Mouse (Mus musculus): ENCODE measurements at regions not wholly inside any gene's neighbourhood (a gene's known extent, or its start where the extent isn't known, plus 50 kb on each side); places are given as distances from the start of the nearest gene placed in this dataset.
A peak's percentile ranks its signal among the peaks of the same experiment; 100 is the strongest.

DNA sequence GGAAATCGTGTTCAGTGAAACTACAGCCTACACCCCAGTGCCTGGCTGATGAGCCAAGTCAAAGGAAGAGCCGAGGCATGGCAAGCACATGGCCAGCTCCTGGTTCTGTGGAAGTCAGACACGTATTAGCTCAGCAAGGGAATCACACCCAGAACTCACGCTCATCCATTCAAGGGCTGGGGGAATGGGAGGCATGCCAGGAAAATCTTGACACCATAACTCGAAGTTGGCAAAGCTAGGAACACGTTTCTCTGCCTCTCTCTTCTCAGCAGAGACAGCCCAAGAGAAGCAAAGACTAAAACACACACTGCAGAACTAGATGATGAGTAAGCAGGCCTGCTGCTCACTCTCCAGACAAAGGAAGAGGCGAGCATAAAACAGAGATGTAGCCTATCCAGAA lies 53.5 kb upstream of the Ypel5 start:
- 59% methylated on average over 7 of the region's 7 CpGs for WGBS
- no peaks in the 10 kb centered on the region for H3K36me3 ChIP-seq (ENCODE audit: control insufficient read depth, insufficient read depth, low read length)
- ATAC-seq (ENCODE audit: low FRiP score, low read depth) (no peak), DNase-seq (ENCODE audit: low spot score) (no peak)
- no peak overlapping the region for H3K4me2 ChIP-seq (replicated peaks; ENCODE audit: low read depth, low read length, severe bottlenecking)
- TF ChIP-seq POLR2A (IDR thresholded peaks at IDR 0.05; ENCODE audit: borderline replicate concordance, extremely low read depth, insufficient read depth, insufficient read length), result no peak
- no peaks in the 10 kb centered on the region for H3K4me1 ChIP-seq (ENCODE audit: control insufficient read depth, insufficient read depth, low read length)
- no peaks in the 10 kb centered on the region for H3K9me3 ChIP-seq (ENCODE audit: control insufficient read depth, low read length)
- no peaks in the 10 kb centered on the region for H3K27me3 ChIP-seq (ENCODE audit: control insufficient read depth, insufficient read depth, low read length)
- no peak overlapping the region for H3K9ac ChIP-seq (ENCODE audit: low read depth, low read length, severe bottlenecking)
- H3K27ac ChIP-seq (replicated peaks; ENCODE audit: low read depth, low read length), result no peak overlapping the region
- H3K4me3 ChIP-seq (replicated peaks; ENCODE audit: low read length), result no peak overlapping the region

DNA sequence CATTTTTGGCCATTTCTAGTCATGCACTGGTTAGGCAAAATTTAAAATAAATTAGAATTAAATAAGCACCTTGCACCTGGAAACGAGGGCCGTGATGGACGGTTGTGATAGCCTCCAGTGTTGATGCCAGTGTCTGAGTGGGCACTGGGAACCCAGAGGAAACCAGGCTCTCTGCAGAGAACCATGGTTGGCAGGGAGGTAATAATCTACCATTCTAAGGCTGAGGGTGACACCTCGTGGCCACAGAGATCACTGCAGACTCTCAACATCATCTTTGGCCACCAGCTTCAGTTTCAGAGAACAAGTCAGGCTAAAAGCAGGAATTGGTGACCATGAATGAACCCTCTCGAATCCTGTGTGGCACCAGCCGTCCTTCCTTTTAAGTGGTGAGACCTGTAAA lies 54.5 kb upstream of the Ypel5 start:
- TF ChIP-seq POLR2A (IDR thresholded peaks at IDR 0.05; ENCODE audit: borderline replicate concordance, extremely low read depth, insufficient read depth, insufficient read length), result no peak
- H3K4me3 ChIP-seq (replicated peaks; ENCODE audit: low read length), result no peak overlapping the region
- ATAC-seq (ENCODE audit: low FRiP score, low read depth) (no peak), DNase-seq (ENCODE audit: low spot score) (peak; percentile 64)
- H3K4me2 ChIP-seq (replicated peaks; ENCODE audit: low read depth, low read length, severe bottlenecking), result no peak overlapping the region
- no peaks in the 10 kb centered on the region for H3K27me3 ChIP-seq (ENCODE audit: control insufficient read depth, insufficient read depth, low read length)
- H3K27ac ChIP-seq (replicated peaks; ENCODE audit: low read depth, low read length), result no peak overlapping the region
- H3K36me3 ChIP-seq (ENCODE audit: control insufficient read depth, insufficient read depth, low read length), result no peaks in the 10 kb centered on the region
- no peak overlapping the region for H3K9ac ChIP-seq (ENCODE audit: low read depth, low read length, severe bottlenecking)
- WGBS, result 20% methylated on average over 6 of the region's 6 CpGs
- no peaks in the 10 kb centered on the region for H3K4me1 ChIP-seq (ENCODE audit: control insufficient read depth, insufficient read depth, low read length)
- H3K9me3 ChIP-seq (ENCODE audit: control insufficient read depth, low read length), result no peaks in the 10 kb centered on the region

DNA sequence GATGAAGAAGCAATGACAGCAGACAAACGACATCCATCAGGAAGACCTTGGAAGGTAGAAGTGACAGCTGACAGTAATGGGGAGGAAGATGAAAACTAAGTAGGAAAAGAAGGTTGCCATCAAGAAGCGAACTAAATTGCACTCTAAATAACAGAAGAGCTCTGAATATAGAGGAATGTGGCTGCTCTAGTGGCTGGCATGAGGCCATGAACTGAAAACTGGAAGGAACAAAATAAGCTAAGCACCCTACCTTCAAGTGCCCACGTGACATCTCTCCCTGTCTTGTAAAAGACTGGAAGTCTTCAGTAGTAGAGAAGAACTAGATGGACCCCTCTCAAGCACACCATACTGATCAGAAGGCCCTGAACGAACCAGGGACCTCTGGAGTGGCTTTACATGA lies 68.0 kb upstream of the Ypel5 start:
- Histone ChIP-seq H3K4me1 (ENCODE audit: control insufficient read depth, insufficient read depth, low read length) (no peaks in the 10 kb centered on the region), H3K9ac (ENCODE audit: low read depth, low read length, severe bottlenecking) (no peak overlapping the region), H3K27me3 (ENCODE audit: control insufficient read depth, insufficient read depth, low read length) (no peaks in the 10 kb centered on the region), H3K36me3 (ENCODE audit: control insufficient read depth, insufficient read depth, low read length) (no peaks in the 10 kb centered on the region), H3K27ac (replicated peaks; ENCODE audit: low read depth, low read length) (no peak overlapping the region), H3K4me2 (replicated peaks; ENCODE audit: low read depth, low read length, severe bottlenecking) (no peak overlapping the region), H3K9me3 (ENCODE audit: control insufficient read depth, low read length) (no peaks in the 10 kb centered on the region), H3K4me3 (replicated peaks; ENCODE audit: low read length) (no peak overlapping the region)
- DNase-seq (ENCODE audit: low spot score), result no peak
- WGBS, result 74% methylated on average over 4 of the region's 4 CpGs
- ATAC-seq (ENCODE audit: low FRiP score, low read depth), result no peak
- TF ChIP-seq POLR2A (IDR thresholded peaks at IDR 0.05; ENCODE audit: borderline replicate concordance, extremely low read depth, insufficient read depth, insufficient read length), result no peak

- no peak for TF ChIP-seq POLR2A (IDR thresholded peaks at IDR 0.05; ENCODE audit: borderline replicate concordance, extremely low read depth, insufficient read depth, insufficient read length)
- no peaks in the 10 kb centered on the region for H3K36me3 ChIP-seq (ENCODE audit: control insufficient read depth, insufficient read depth, low read length)
- no peak overlapping the region for H3K4me2 ChIP-seq (replicated peaks; ENCODE audit: low read depth, low read length, severe bottlenecking)
- H3K27me3 ChIP-seq (ENCODE audit: control insufficient read depth, insufficient read depth, low read length), result no peaks in the 10 kb centered on the region
- H3K4me1 ChIP-seq (ENCODE audit: control insufficient read depth, insufficient read depth, low read length), result no peaks in the 10 kb centered on the region
- ATAC-seq (ENCODE audit: low FRiP score, low read depth) (no peak), DNase-seq (ENCODE audit: low spot score) (no peak)
- WGBS, result 72% methylated on average over 3 of the region's 3 CpGs
- no peak overlapping the region for H3K9ac ChIP-seq (ENCODE audit: low read depth, low read length, severe bottlenecking)
- H3K9me3 ChIP-seq (ENCODE audit: control insufficient read depth, low read length), result no peaks in the 10 kb centered on the region
- no peak overlapping the region for H3K27ac ChIP-seq (replicated peaks; ENCODE audit: low read depth, low read length)
- H3K4me3 ChIP-seq (replicated peaks; ENCODE audit: low read length), result no peak overlapping the region
These were observed 75.3 kb upstream of the Ypel5 start for GRCm38 (mm10) chr17:72760937-72761336.

DNA sequence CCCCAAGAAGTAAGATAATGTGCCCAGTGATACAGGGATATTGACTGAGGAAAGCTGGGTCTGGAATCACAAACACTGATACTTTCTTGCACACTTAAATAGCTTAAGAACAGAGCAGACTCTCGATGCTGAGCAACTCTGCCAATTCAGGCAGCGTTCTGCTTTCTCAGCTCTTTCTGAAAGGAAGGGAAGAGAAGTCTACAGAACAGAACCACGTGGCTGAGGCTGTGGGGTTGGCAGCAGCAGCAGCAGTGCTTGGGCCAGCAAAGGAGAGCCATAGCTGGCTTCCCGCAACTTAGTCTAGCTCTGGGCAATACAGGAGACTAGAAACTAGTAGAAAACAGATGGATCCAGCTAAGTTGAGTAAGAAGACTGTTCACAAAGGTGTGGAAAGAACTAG lies 89.8 kb upstream of the Ypel5 start:
- H3K9ac ChIP-seq (ENCODE audit: low read depth, low read length, severe bottlenecking), result no peak overlapping the region
- no peaks in the 10 kb centered on the region for H3K36me3 ChIP-seq (ENCODE audit: control insufficient read depth, insufficient read depth, low read length)
- H3K9me3 ChIP-seq (ENCODE audit: control insufficient read depth, low read length), result no peaks in the 10 kb centered on the region
- WGBS, result 60% methylated on average over 4 of the region's 4 CpGs
- DNase-seq (ENCODE audit: low spot score) (no peak), ATAC-seq (ENCODE audit: low FRiP score, low read depth) (no peak)
- H3K4me2 ChIP-seq (replicated peaks; ENCODE audit: low read depth, low read length, severe bottlenecking), result no peak overlapping the region
- H3K27me3 ChIP-seq (ENCODE audit: control insufficient read depth, insufficient read depth, low read length), result no peaks in the 10 kb centered on the region
- no peak overlapping the region for H3K27ac ChIP-seq (replicated peaks; ENCODE audit: low read depth, low read length)
- no peak overlapping the region for H3K4me3 ChIP-seq (replicated peaks; ENCODE audit: low read length)
- TF ChIP-seq POLR2A (IDR thresholded peaks at IDR 0.05; ENCODE audit: borderline replicate concordance, extremely low read depth, insufficient read depth, insufficient read length), result no peak
- no peaks in the 10 kb centered on the region for H3K4me1 ChIP-seq (ENCODE audit: control insufficient read depth, insufficient read depth, low read length)

- DNase-seq (ENCODE audit: low spot score), result no peak
- WGBS, result 92% methylated on average over 1 of the region's 1 CpGs
- no peak overlapping the region for H3K27ac ChIP-seq (replicated peaks; ENCODE audit: low read depth, low read length)
- no peak overlapping the region for H3K4me3 ChIP-seq (replicated peaks; ENCODE audit: low read length)
- no peak overlapping the region for H3K4me2 ChIP-seq (replicated peaks; ENCODE audit: low read depth, low read length, severe bottlenecking)
- H3K4me1 ChIP-seq (ENCODE audit: control insufficient read depth, insufficient read depth, low read length), result no peaks in the 10 kb centered on the region
- H3K36me3 ChIP-seq (ENCODE audit: control insufficient read depth, insufficient read depth, low read length), result no peaks in the 10 kb centered on the region
- H3K9ac ChIP-seq (ENCODE audit: low read depth, low read length, severe bottlenecking), result no peak overlapping the region
- no peak for TF ChIP-seq POLR2A (IDR thresholded peaks at IDR 0.05; ENCODE audit: borderline replicate concordance, extremely low read depth, insufficient read depth, insufficient read length)
- ATAC-seq (ENCODE audit: low FRiP score, low read depth), result no peak
- H3K9me3 ChIP-seq (ENCODE audit: control insufficient read depth, low read length), result no peaks in the 10 kb centered on the region
- no peaks in the 10 kb centered on the region for H3K27me3 ChIP-seq (ENCODE audit: control insufficient read depth, insufficient read depth, low read length)
These were observed 103.2 kb upstream of the Ypel5 start for GRCm38 (mm10) chr17:72733006-72733405.
